11 mouse cellular contexts compared by ENCODE assay signal in genomic region chr7:127137262-127138017, GRCm38 (mm10). TPM values are rescaled to one million over a fixed set of nuclear protein-coding genes. Genes with fewer than 3 reads are reported as not detected.
DNase-seq lines count a peak whose midpoint lies in the region; ATAC-seq and TF ChIP-seq lines count a peak whose summit lies in the region.
"Had no signal": no experiment of that assay in that cellular context is flagged by ENCODE, and none has a peak within 500 bp of the region (broad histone marks: within the 10 kb centered on the region; RNA-seq: fewer than 3 reads in every experiment).

Spn (minus strand) TSS chr7:127137823.

- no peaks in the 10 kb centered on the region for H3K9me3 ChIP-seq in liver, postnatal 0 days (ENCODE audit: low read length)
- H3K9me3 ChIP-seq in midbrain, postnatal 0 days (ENCODE audit: low read length) = no peaks in the 10 kb centered on the region
- H3K9me3 ChIP-seq: neural tube, embryonic 12.5 days had no signal

- H3K4me1 ChIP-seq in liver, postnatal 0 days (ENCODE audit: insufficient read depth) = peaks cover 41% of the 10 kb centered on the region
- no peaks in the 10 kb centered on the region for H3K4me1 ChIP-seq in midbrain, postnatal 0 days (ENCODE audit: insufficient read depth, low read length)
- H3K4me1 ChIP-seq: neural tube, embryonic 12.5 days had no signal

- 26% methylated on average over 9 of the region's 9 CpGs for WGBS in liver, postnatal 0 days (ENCODE audit: insufficient replicate concordance)
- 69% methylated on average over 9 of the region's 9 CpGs for WGBS in midbrain, postnatal 0 days

- no peak for TF ChIP-seq CTCF in liver, postnatal 0 days (IDR thresholded peaks at IDR 0.05; ENCODE audit: low read depth)
- no peak for TF ChIP-seq CTCF in midbrain, postnatal 0 days (IDR thresholded peaks at IDR 0.05)
- no peak for TF ChIP-seq CTCF in gastrocnemius, adult 2 months (IDR thresholded peaks at IDR 0.05)

- TF ChIP-seq EP300 in liver, postnatal 0 days (IDR thresholded peaks at IDR 0.05; ENCODE audit: low read depth) = peak; percentile 88

- peak within 1 kb of the TSS; percentile 79 for H3K4me2 ChIP-seq in liver, postnatal 0 days (ENCODE audit: low read depth, low read length)
- no peak within 1 kb of the TSS for H3K4me2 ChIP-seq in midbrain, postnatal 0 days (ENCODE audit: low read depth, low read length, poor library complexity, severe bottlenecking)
- H3K4me2 ChIP-seq: neural tube, embryonic 12.5 days had no signal

- ATAC-seq in activated CD4-positive, CD25-positive, alpha-beta regulatory T cell, adult 4 months = peak; percentile 68
- ATAC-seq in liver, postnatal 0 days = peak; percentile 42
- ATAC-seq in midbrain, postnatal 0 days (ENCODE audit: low FRiP score) = no peak

- peak; percentile 77 for DNase-seq in CD4-positive, CD25-positive, alpha-beta regulatory T cell, adult 2 months (ENCODE audit: low read depth, low spot score)
- peak; percentile 46 for DNase-seq in liver, postnatal 0 days
- peak; percentile 65 to 76 for DNase-seq in spleen, postnatal 4 days (ENCODE audit: low spot score in 2 of 2)
- no peak for DNase-seq in midbrain, postnatal 0 days (ENCODE audit: low spot score)
- no peak for DNase-seq in frontal cortex, postnatal 25 days (ENCODE audit: low spot score in 2 of 2)
- DNase-seq in gastrocnemius, postnatal 10 days = no peak
- DNase-seq in gastrocnemius, adult 2 months = no peak
- DNase-seq: cerebellum, adult 18-20 months; kidney, postnatal 14 days had no signal

- H3K4me3 ChIP-seq in liver, postnatal 0 days (ENCODE audit: low read depth, low read length) = peak within 1 kb of the TSS; percentile 40
- no peak within 1 kb of the TSS for H3K4me3 ChIP-seq in midbrain, postnatal 0 days (ENCODE audit: low read depth, low read length)
- no peak within 1 kb of the TSS for H3K4me3 ChIP-seq in gastrocnemius, adult 2 months
- H3K4me3 ChIP-seq: neural tube, embryonic 12.5 days had no signal

- no peaks in the 10 kb centered on the region for H3K27me3 ChIP-seq in liver, postnatal 0 days (ENCODE audit: insufficient read depth, low read length)
- no peaks in the 10 kb centered on the region for H3K27me3 ChIP-seq in midbrain, postnatal 0 days (ENCODE audit: insufficient read depth, low read length)
- H3K27me3 ChIP-seq: neural tube, embryonic 12.5 days had no signal

- no peaks in the 10 kb centered on the region for H3K36me3 ChIP-seq in liver, postnatal 0 days (replicated peaks; ENCODE audit: insufficient read depth, low read length)
- H3K36me3 ChIP-seq in midbrain, postnatal 0 days (ENCODE audit: insufficient read depth, low read length) = no peaks in the 10 kb centered on the region
- H3K36me3 ChIP-seq: neural tube, embryonic 12.5 days had no signal

- peak within 1 kb of the TSS; percentile 78 for H3K27ac ChIP-seq in liver, postnatal 0 days (ENCODE audit: low read depth)
- H3K27ac ChIP-seq in midbrain, postnatal 0 days (ENCODE audit: low read depth, low read length) = no peak within 1 kb of the TSS
- no peak within 1 kb of the TSS for H3K27ac ChIP-seq in gastrocnemius, adult 2 months
- H3K27ac ChIP-seq: neural tube, embryonic 12.5 days had no signal

- intact Hi-C loops in gastrocnemius, adult 2 months (cut with DNase I) = no loop called here

- peak within 1 kb of the TSS; percentile 52 for H3K9ac ChIP-seq in liver, postnatal 0 days (replicated peaks)
- H3K9ac ChIP-seq in midbrain, postnatal 0 days (replicated peaks; ENCODE audit: low read length, poor library complexity, severe bottlenecking) = no peak within 1 kb of the TSS
- H3K9ac ChIP-seq: neural tube, embryonic 12.5 days had no signal

RNA-seq across cellular contexts. Expression of gene Spn, which starts in this region (rescaled TPM):
- 100 to 1,000 TPM; 157 to 159 TPM for polyA plus RNA-seq in activated CD4-positive, CD25-positive, alpha-beta regulatory T cell, adult 4 months (2017; shearing (Covaris generic))
- 4.9 and 5.6 TPM in 2 replicates for polyA plus RNA-seq in liver, postnatal 0 days (2015; fragmentation: Nextera tagmentation; extraction: Ambion mirVana)
- 0.16 TPM in 1 of 2 replicates, not detected in the other for total RNA-seq in midbrain, postnatal 0 days (2014; rRNA removed)
- not detected in 2 replicates for polyA plus RNA-seq in midbrain, postnatal 0 days (2015; fragmentation: Nextera tagmentation; extraction: Ambion mirVana)
- under 1 TPM; 0.16 to 0.86 TPM for total RNA-seq in gastrocnemius, postnatal 10 days (2021)
- total RNA-seq in gastrocnemius, adult 2 months (2021) = under 1 TPM in 1 of 2 experiments, not detected in 1; 0.17 TPM

Comparison
In these comparisons a context has a peak if more than half of its experiments do, and no peak if none do; other contexts are left out.
1. RNA of gene Spn (polyA plus RNA-seq): 157 to 159 TPM in activated CD4-positive, CD25-positive, alpha-beta regulatory T cell, adult 4 months; 4.9 to 5.6 TPM in liver, postnatal 0 days and not detected in midbrain, postnatal 0 days; every median in the first group is over 10 times any median in the second.
2. DNase-seq: peak in CD4-positive, CD25-positive, alpha-beta regulatory T cell, adult 2 months (single experiment), liver, postnatal 0 days (single experiment) and spleen, postnatal 4 days (2 of 2); none in midbrain, postnatal 0 days (single experiment), frontal cortex, postnatal 25 days (0 of 2), gastrocnemius, postnatal 10 days (single experiment) and gastrocnemius, adult 2 months (single experiment).